Mouse (Mus musculus) ES-E14 (cell line): ENCODE data around the gene 4930524B15Rik.

Experiments
- CHD2 ChIP-seq: IDR thresholded peaks from 2 replicates; pipeline ENCODE4 v1.6.1; 2014; ENCODE audit warnings: mild to moderate bottlenecking, low read depth, low read length, inconsistent platforms
- MAFK ChIP-seq: IDR thresholded peaks from 2 replicates; pipeline ENCODE4 v1.6.1; 2014; ENCODE audit warnings: mild to moderate bottlenecking, low read depth, low read length, inconsistent platforms; ENCODE audit not compliant: insufficient read depth

- no peak for TF ChIP-seq MAFK
- no peak for TF ChIP-seq CHD2
Measured at GRCm38 (mm10) chr11:31917769-31918168, 47.6 kb upstream of the 4930524B15Rik start.
